Mouse (Mus musculus) embryonic facial prominence, embryonic 15.5 days (tissue): ENCODE data around the gene E030030I06Rik. TPM values are rescaled to one million over a fixed set of nuclear protein-coding genes. Genes with fewer than 3 reads are reported as not detected.
"Not testable (repeated sequence)": the region's sequence is repeated elsewhere in the genome, so short reads cannot be mapped to it uniquely, and the experiment has no call there.

Experiments used
- ATAC-seq: fragments of 200-750 bp; cut with Nextera tagmentation; 2 replicates; pipeline ENCODE4 v1.8.0; 2017; ENCODE audit warnings: low read depth, moderate TSS enrichment; ENCODE audit not compliant: insufficient number of reproducible peaks, low FRiP score, low TSS enrichment
- H3K27ac ChIP-seq: fragments of 300-500 bp; sonication (generic); replicated peaks from 2 replicates; pipeline ENCODE4 v1.5.1; 2015; ENCODE audit warnings: mild to moderate bottlenecking, inconsistent platforms
- H3K27me3 ChIP-seq: fragments of 300-500 bp; sonication (generic); 2 replicates; pipeline ENCODE4 v1.6.1; 2015; ENCODE audit warnings: inconsistent platforms
- H3K36me3 ChIP-seq: fragments of 300-500 bp; sonication (generic); 2 replicates; pipeline ENCODE4 v1.6.1; 2015; ENCODE audit warnings: mild to moderate bottlenecking, inconsistent platforms
- H3K4me1 ChIP-seq: fragments of 300-500 bp; sonication (generic); 2 replicates; pipeline ENCODE4 v1.6.1; 2015; ENCODE audit warnings: inconsistent platforms
- H3K4me2 ChIP-seq: fragments of 300-500 bp; sonication (generic); replicated peaks from 2 replicates; pipeline ENCODE4 v1.6.1; 2015; ENCODE audit warnings: mild to moderate bottlenecking, inconsistent platforms
- H3K4me3 ChIP-seq: fragments of 300-500 bp; sonication (generic); replicated peaks from 2 replicates; pipeline ENCODE4 v1.5.1; 2015; ENCODE audit warnings: mild to moderate bottlenecking, inconsistent platforms
- H3K9ac ChIP-seq: fragments of 300-500 bp; sonication (generic); 2 replicates; pipeline ENCODE4 v1.6.1; 2015; ENCODE audit warnings: inconsistent platforms
- H3K9me3 ChIP-seq: fragments of 300-500 bp; sonication (generic); replicated peaks from 2 replicates; pipeline ENCODE4 v1.6.1; 2016; ENCODE audit warnings: inconsistent platforms
- WGBS: fragments of 180-500 bp; shearing (Covaris S2); methylation state at CpG from one replicate; pipeline ENCODE4 v1.1.7; 2015; 5-methylcytosine and 5-hydroxymethylcytosine counted together
- polyA plus RNA-seq: library from polyadenylated mRNA; unstranded; fragments of >200 nt; fragmentation: Nextera tagmentation; extraction: Ambion mirVana; gene quantifications from 2 replicates; pipeline ENCODE4 v1.2.1, GENCODE M21; 2015

Gene E030030I06Rik
- polyA plus RNA-seq, 1 experiment from 2014 or later: 15.8 TPM

DNA sequence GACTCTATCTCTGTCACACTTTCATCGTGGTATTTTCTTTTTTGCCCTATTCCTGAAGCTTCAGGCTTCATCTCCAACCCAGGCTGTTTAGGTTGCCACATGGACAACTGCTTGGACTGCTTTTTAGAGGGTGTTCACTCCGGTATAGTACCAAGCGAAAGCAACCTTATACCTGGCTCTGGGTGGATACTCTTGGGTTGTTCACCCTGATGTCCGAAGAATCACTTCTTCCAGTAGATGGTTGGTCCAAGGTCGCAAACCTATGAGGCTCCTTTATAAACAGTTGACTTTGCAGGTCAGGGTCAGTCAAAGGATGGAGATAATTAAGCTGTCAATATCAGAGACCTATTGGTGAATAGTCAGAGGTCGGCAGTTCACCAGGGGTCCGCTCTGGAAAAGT lies 81.1 kb downstream of the E030030I06Rik start, which contains the start of gene 4930444G20Rik:
Gene 4930444G20Rik (minus strand): TSS at position 101 of the 400 bp plus-strand sequence.
- not testable (repeated sequence) for H3K4me3 ChIP-seq, ATAC-seq, H3K9me3 ChIP-seq, H3K9ac ChIP-seq, H3K4me2 ChIP-seq, H3K36me3 ChIP-seq, H3K27ac ChIP-seq, H3K27me3 ChIP-seq, H3K4me1 ChIP-seq
- WGBS: 89% methylated on average over 7 of the region's 7 CpGs

Other genes starting within 250 kb of the E030030I06Rik start
- gene 4930444G20Rik, start 81.2 kb downstream of the E030030I06Rik start, polyA plus RNA-seq: not detected in 2 replicates
- 5.1 and 5.6 TPM in 2 replicates for gene Raet1e, start 9.3 kb upstream of the E030030I06Rik start, polyA plus RNA-seq
- gene H60b, start 9.3 kb upstream of the E030030I06Rik start, polyA plus RNA-seq: 0.62 and 0.71 TPM in 2 replicates
- gene Raet1d, start 211.3 kb upstream of the E030030I06Rik start, polyA plus RNA-seq: 9.4 and 9.9 TPM in 2 replicates